Mouse (Mus musculus): Measurements from ENCODE around the gene Ccdc85b. TPM values are rescaled to one million over a fixed set of nuclear protein-coding genes. Genes with fewer than 3 reads are reported as not detected.

Gene Ccdc85b
- polyA plus RNA-seq, 1 experiment from 2014 or later = 1.6 TPM

GRCm38 (mm10) chr19:5451766-5452165, 5.9 kb downstream of the Ccdc85b start:
- Histone ChIP-seq H3K4me2 (ENCODE audit: low read depth, low read length) (no peak overlapping the region), H3K9me3 (ENCODE audit: low read length) (no peaks in the 10 kb centered on the region), H3K4me1 (ENCODE audit: insufficient read depth) (peaks cover 28% of the 10 kb centered on the region), H3K36me3 (replicated peaks; ENCODE audit: insufficient read depth, low read length) (no peaks in the 10 kb centered on the region), H3K9ac (replicated peaks) (no peak overlapping the region), H3K27ac (ENCODE audit: low read depth) (no peak overlapping the region), H3K27me3 (ENCODE audit: insufficient read depth, low read length) (peaks cover 46% of the 10 kb centered on the region), H3K4me3 (ENCODE audit: low read depth, low read length) (no peak overlapping the region)
- DNase-seq (no peak), ATAC-seq (no peak)
- 50% methylated on average over 6 of the region's 6 CpGs for WGBS (ENCODE audit: insufficient replicate concordance)
- TF ChIP-seq CTCF (IDR thresholded peaks at IDR 0.05; ENCODE audit: low read depth) = no peak
- TF ChIP-seq EP300 (IDR thresholded peaks at IDR 0.05; ENCODE audit: low read depth) = no peak

GRCm38 (mm10) chr19:5449673-5450072, 8.0 kb downstream of the Ccdc85b start:
- H3K4me3 ChIP-seq (ENCODE audit: low read depth, low read length) = no peak overlapping the region
- H3K9ac ChIP-seq (replicated peaks) = no peak overlapping the region
- DNase-seq = no peak
- H3K4me1 ChIP-seq (ENCODE audit: insufficient read depth) = peaks cover 23% of the 10 kb centered on the region
- no peaks in the 10 kb centered on the region for H3K9me3 ChIP-seq (ENCODE audit: low read length)
- TF ChIP-seq EP300 (IDR thresholded peaks at IDR 0.05; ENCODE audit: low read depth) = no peak
- no peak for TF ChIP-seq CTCF (IDR thresholded peaks at IDR 0.05; ENCODE audit: low read depth)
- 73% methylated on average over 3 of the region's 3 CpGs for WGBS (ENCODE audit: insufficient replicate concordance)
- ATAC-seq = no peak
- H3K36me3 ChIP-seq (replicated peaks; ENCODE audit: insufficient read depth, low read length) = no peaks in the 10 kb centered on the region
- peaks cover 57% of the 10 kb centered on the region for H3K27me3 ChIP-seq (ENCODE audit: insufficient read depth, low read length)
- no peak overlapping the region for H3K27ac ChIP-seq (ENCODE audit: low read depth)
- no peak overlapping the region for H3K4me2 ChIP-seq (ENCODE audit: low read depth, low read length)

GRCm38 (mm10) chr19:5448354-5449150, 9.1 kb downstream of the Ccdc85b start:
- H3K4me3 ChIP-seq (ENCODE audit: low read depth, low read length) = peak overlapping the region; percentile 60
- no peaks in the 10 kb centered on the region for H3K36me3 ChIP-seq (replicated peaks; ENCODE audit: insufficient read depth, low read length)
- 8% methylated on average over 36 of the region's 36 CpGs for WGBS (ENCODE audit: insufficient replicate concordance)
- peaks cover 58% of the 10 kb centered on the region for H3K27me3 ChIP-seq (ENCODE audit: insufficient read depth, low read length)
- peak overlapping the region; percentile 92 for H3K4me2 ChIP-seq (ENCODE audit: low read depth, low read length)
- no peak overlapping the region for H3K9ac ChIP-seq (replicated peaks)
- H3K27ac ChIP-seq (ENCODE audit: low read depth) = no peak overlapping the region
- ATAC-seq = peak; percentile 53; the same call in 1 of the 2 replicates
- no peaks in the 10 kb centered on the region for H3K9me3 ChIP-seq (ENCODE audit: low read length)
- TF ChIP-seq EP300 (IDR thresholded peaks at IDR 0.05; ENCODE audit: low read depth) (no peak), CTCF (IDR thresholded peaks at IDR 0.05; ENCODE audit: low read depth) (no peak)
- DNase-seq = peak; percentile 60
- H3K4me1 ChIP-seq (ENCODE audit: insufficient read depth) = peaks cover 23% of the 10 kb centered on the region

GRCm38 (mm10) chr19:5447515-5448353, 10.0 kb downstream of the Ccdc85b start, which contains the start of gene Fosl1:
Fosl1 (plus strand) TSS chr19:5447547.
- ATAC-seq (peak; percentile 70), DNase-seq (peak; percentile 83)
- H3K9ac ChIP-seq (replicated peaks) = peak within 1 kb of the TSS; percentile 16; the same call in 1 of the 2 replicates

GRCm38 (mm10) chr19:5445747-5446146, 11.9 kb downstream of the Ccdc85b start:
- 88% methylated on average over 5 of the region's 5 CpGs for WGBS (ENCODE audit: insufficient replicate concordance)
- H3K9ac ChIP-seq (replicated peaks) = no peak overlapping the region
- TF ChIP-seq CTCF (IDR thresholded peaks at IDR 0.05; ENCODE audit: low read depth) (no peak), EP300 (IDR thresholded peaks at IDR 0.05; ENCODE audit: low read depth) (no peak)
- no peaks in the 10 kb centered on the region for H3K36me3 ChIP-seq (replicated peaks; ENCODE audit: insufficient read depth, low read length)
- H3K9me3 ChIP-seq (ENCODE audit: low read length) = no peaks in the 10 kb centered on the region
- peaks cover 53% of the 10 kb centered on the region for H3K27me3 ChIP-seq (ENCODE audit: insufficient read depth, low read length)
- DNase-seq (no peak), ATAC-seq (no peak)
- no peak overlapping the region for H3K4me3 ChIP-seq (ENCODE audit: low read depth, low read length)
- peaks cover 23% of the 10 kb centered on the region for H3K4me1 ChIP-seq (ENCODE audit: insufficient read depth)
- H3K27ac ChIP-seq (ENCODE audit: low read depth) = no peak overlapping the region
- no peak overlapping the region for H3K4me2 ChIP-seq (ENCODE audit: low read depth, low read length)

More at GRCm38 (mm10) chr19:5447515-5448353, 10.0 kb downstream of the Ccdc85b start, which contains the start of gene Fosl1:
- peak within 1 kb of the TSS; percentile 92 for H3K4me2 ChIP-seq (ENCODE audit: low read depth, low read length)
- H3K4me1 ChIP-seq (ENCODE audit: insufficient read depth) = peaks cover 23% of the 10 kb centered on the region
- H3K27me3 ChIP-seq (ENCODE audit: insufficient read depth, low read length) = peaks cover 58% of the 10 kb centered on the region
- no peaks in the 10 kb centered on the region for H3K36me3 ChIP-seq (replicated peaks; ENCODE audit: insufficient read depth, low read length)
- WGBS (ENCODE audit: insufficient replicate concordance) = 1% methylated on average over 70 of the region's 70 CpGs
- H3K27ac ChIP-seq (ENCODE audit: low read depth) = no peak within 1 kb of the TSS
- no peaks in the 10 kb centered on the region for H3K9me3 ChIP-seq (ENCODE audit: low read length)
- H3K4me3 ChIP-seq (ENCODE audit: low read depth, low read length) = peak within 1 kb of the TSS; percentile 60
- TF ChIP-seq EP300 (IDR thresholded peaks at IDR 0.05; ENCODE audit: low read depth) (no peak), CTCF (IDR thresholded peaks at IDR 0.05; ENCODE audit: low read depth) (no peak)

DNA sequence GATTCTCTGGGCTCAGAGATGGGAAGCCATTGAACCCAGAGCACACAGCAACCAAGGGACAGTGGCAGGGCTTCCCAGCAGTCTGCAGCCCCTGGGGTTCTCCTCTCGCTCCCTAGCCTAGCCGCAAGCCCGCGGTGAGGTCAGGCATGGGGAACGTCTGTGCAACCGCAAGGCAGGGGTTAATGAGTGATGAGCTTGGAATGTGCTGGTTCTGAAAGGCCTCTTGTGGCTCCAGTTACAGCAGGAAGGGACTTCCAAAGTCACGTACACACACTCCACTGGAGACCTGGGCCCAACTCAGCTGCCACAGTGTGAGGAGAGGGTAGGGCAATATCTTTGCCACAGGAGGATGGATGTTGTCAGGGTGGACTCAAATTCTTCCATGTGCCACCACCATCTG, 12.7 kb downstream of the Ccdc85b start:
- DNase-seq (no peak), ATAC-seq (no peak)
- Histone ChIP-seq H3K27ac (ENCODE audit: low read depth) (no peak overlapping the region), H3K4me3 (ENCODE audit: low read depth, low read length) (no peak overlapping the region), H3K36me3 (replicated peaks; ENCODE audit: insufficient read depth, low read length) (no peaks in the 10 kb centered on the region), H3K4me2 (ENCODE audit: low read depth, low read length) (0 out of 2 replicates have a peak overlapping the region, but pooled peaks have one; percentile 3), H3K4me1 (ENCODE audit: insufficient read depth) (peaks cover 23% of the 10 kb centered on the region), H3K27me3 (ENCODE audit: insufficient read depth, low read length) (peaks cover 46% of the 10 kb centered on the region), H3K9ac (replicated peaks) (no peak overlapping the region), H3K9me3 (ENCODE audit: low read length) (peaks cover 4% of the 10 kb centered on the region; the same call in 1 of the 2 replicates)
- TF ChIP-seq EP300 (IDR thresholded peaks at IDR 0.05; ENCODE audit: low read depth) = no peak
- no peak for TF ChIP-seq CTCF (IDR thresholded peaks at IDR 0.05; ENCODE audit: low read depth)
- WGBS (ENCODE audit: insufficient replicate concordance) = 32% methylated on average over 7 of the region's 7 CpGs
